Mouse (Mus musculus): ENCODE results near the gene Phf20. TPM values are rescaled to one million over a fixed set of nuclear protein-coding genes. Genes with fewer than 3 reads are reported as not detected.
"Not testable (repeated sequence)": the region's sequence is repeated elsewhere in the genome, so short reads cannot be mapped to it uniquely, and the experiment has no call there.

The Phf20 gene
- total RNA-seq, 2 experiments from 2014 or later: 76.5 to 77.4 TPM

DNA sequence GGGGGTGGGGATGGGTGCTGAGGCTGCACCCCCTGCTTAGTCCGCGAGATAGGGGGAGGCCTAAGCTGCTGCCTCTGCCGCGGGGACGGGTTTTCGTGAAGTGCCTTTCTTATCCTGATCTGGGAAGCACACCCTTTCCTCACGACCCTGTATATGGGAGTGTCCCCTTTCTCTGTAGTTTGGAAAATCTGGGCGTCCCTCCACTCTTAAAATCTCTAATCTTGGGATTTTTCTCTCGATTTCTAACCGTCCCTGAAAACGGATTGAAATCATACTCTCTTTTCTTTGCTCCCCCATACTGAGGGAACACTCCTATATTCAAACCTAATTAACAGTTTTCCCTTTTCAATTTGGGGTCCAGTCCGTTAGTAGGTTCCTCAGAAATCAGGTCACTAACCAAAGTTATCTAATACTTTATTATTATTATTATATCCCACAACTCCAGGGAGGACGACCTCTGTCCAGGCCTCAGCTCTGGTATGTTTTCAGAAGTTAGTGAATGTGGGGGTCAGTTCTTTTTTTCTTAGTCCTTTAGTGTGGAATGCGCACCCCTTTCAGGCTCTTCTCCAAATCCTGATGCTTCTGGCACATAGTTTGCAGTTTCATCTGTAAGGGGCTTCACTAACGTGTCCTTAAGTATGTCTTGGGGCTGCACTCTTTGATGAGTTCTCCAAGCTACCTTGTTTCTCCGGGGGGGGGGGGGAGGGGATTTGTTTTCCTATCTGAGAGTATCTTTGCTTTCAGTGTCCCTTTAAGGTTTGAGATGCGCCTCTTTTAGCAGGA, 1.1 kb downstream of the Phf20 start:
- no peak for DNase-seq (ENCODE audit: low spot score in 2 of 2)

DNA sequence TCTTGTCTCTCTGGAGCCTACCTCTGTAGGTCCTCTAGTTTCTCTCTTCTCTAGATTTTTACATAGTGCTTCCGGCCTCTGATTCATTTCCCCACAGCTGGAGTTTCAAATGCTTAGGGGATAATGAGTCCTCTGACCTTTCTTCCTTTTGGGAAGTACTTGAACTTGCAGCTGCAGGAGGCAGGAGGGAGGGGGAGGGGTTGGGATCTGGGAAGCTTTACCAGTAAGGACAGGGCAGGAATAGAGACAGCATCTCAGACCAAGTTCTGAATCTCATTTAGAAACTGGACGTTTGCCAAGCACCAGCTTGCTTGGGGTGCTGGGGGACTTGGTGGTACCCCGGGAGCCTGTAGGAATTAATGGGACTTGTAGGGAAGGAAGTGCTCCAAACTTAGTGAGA, 3.7 kb downstream of the Phf20 start:
- no peak for DNase-seq (ENCODE audit: low spot score in 2 of 2)

DNA sequence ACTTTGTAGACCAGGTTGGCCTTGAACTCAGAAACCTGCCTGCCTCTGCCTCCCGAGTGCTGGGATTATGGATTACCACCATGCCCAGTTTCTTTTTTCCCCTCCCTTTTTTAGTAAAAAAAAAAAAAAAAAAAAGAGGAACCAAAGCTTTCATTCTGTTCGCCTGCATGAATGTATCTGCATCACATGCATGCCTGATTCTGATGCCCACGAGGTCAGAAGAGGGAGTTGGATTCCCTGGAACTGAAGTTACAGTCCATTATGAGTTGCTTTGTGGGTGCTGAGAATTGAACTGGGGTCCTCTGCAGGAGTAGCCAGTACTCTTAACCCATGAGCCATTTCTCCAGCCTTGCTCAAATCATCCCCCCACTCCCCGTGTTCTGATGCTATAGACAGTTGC, 5.2 kb downstream of the Phf20 start:
- DNase-seq (ENCODE audit: low spot score in 2 of 2): no peak

DNA sequence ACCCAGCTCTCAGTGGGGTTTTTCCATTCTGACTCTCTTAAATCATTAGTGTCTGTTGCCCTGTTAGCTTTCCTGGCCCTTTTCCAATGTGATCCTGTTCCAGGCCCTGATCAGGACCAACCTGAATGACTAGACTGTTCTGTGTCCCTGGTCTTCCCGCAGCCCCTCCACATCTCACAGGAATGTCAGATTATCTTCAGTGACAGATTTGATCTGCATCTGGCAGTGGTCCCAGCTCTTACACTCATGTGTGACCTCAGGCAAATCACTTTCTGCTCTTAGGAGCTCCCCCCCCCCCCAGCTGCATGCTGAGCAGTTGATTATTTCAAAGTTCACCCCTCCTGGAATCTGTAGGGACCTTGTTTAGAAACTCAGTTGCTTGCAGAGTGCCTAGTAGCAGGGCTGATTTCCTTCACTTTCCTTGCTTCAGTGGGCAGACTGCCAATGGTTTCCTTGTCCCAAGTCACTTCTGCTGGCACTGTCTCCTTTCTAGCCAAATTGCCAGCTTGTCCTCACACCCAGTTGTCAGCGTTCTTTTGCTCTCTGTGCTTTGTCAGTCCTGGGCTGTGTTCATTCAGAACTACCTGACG, 6.7 kb downstream of the Phf20 start:
- DNase-seq (ENCODE audit: low spot score in 2 of 2): peak; percentile 45 to 76

DNA sequence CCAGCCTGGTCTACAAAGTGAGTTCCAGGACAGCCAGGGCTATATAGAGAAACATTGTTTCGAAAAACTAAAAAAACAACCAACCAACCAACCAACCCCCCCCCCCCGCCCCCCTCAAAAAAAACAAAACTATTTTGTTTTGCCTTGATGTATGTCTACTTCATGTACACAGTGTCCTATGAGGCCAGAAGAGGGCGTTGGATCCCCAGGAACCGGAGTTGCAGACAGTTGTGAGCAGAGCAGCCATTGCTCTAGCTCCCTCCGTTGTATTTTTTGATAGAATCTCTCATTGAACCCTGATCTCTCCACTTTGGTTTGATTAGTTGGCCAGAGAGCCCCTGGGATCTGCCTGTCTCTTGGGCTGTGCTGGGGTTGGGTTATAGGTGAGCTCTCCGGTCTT, 7.7 kb downstream of the Phf20 start:
- DNase-seq (ENCODE audit: low spot score in 2 of 2): no peak

DNA sequence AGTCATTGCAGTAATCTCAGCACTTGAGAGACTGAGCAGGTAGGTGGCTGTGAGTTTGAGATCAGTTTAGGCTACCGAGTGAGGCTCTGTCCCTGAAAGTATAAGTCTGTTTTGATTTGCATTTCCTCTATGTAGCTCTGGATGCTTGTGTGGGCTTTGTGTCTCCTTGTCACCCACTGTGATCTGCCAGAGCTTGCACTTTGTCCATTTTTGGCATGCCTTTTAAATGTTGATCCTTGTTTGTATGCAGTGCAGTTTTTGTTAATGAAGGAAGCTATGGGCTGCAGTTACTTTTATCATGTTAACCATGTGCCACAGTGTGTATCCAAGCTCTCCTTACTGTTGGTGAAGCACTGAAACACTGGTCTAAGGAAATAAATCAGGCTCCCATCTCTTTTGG, 21.5 kb downstream of the Phf20 start:
- no peak for DNase-seq (ENCODE audit: low spot score in 2 of 2)

DNA sequence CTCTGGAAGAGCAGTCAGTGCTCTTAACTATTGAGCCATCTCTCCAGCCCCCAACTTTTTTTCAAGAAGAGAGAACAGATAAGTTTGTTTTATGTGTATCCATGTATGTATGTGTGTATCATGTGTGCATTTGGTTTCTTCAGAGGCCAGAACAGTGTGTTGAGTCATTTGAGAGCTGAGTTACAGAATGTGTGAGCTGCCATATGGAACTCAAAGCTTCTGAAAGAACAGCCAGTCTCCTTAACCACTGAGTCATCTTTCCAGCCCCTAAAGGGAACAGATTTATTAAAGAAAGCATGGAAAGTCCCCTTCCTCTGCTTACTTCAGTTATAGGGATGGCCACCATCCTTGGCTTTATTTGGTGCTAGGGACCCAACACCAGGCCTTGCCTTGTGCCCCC, 25.8 kb downstream of the Phf20 start:
- DNase-seq (ENCODE audit: low spot score in 2 of 2): no peak

DNA sequence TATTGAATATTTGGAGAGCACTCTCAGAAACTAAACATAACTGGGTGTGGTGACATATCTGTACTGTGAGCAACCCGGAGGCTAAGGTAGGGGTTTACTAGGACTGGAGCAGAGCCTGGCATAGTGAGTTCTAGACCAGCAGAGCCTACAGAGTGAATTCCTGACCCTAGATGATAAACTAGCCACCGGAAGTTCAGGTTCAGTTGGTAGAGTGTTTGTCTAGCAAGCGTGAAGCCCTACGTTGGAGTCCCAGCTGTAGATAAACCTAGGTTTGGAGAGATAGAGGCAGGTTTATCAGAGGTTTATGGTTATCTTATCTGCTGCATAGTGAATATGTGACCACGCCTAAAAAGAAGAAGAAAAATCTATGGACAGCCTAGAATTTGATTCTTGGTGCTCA, 27.8 kb downstream of the Phf20 start:
- no peak for DNase-seq (ENCODE audit: low spot score in 2 of 2)

DNA sequence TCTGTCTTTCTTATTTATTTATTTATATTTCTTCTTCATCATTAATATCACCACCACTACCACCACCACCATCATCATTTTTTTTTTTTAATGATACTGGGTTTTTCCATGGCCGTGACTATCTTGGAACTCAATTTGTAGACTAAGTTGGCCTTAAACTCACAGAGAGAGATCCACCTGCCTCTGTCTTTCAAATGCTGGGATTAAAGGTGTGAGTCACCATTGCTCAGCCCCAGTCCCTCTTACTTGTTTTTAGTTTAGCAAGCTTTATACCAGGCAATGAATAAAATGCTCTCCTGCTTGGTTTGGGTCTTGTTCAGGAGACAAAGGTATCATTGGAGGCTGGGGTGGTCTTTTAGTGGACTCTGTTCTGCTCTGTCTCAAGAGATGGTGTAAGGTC, 31.4 kb downstream of the Phf20 start:
- DNase-seq (ENCODE audit: low spot score in 2 of 2): no peak

DNA sequence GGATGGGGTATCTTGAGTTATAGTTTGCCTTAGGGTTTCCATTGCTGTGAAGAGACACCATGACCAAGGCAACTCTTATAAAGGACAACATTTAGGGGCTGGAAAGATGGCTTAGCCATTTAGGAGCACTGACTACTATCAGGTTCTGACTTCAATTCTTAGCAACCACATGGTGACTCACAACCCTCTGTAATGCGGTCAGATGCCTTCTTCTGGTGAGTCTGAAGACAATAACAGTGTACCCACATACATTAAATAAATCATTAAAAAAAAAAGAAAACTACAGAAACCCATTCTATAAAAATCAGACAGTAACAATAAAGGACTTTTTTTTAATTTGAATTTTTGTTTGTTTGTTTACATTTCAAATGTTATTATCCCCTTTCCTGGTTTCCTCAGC, 32.9 kb downstream of the Phf20 start:
- DNase-seq (ENCODE audit: low spot score in 2 of 2): no peak

DNA sequence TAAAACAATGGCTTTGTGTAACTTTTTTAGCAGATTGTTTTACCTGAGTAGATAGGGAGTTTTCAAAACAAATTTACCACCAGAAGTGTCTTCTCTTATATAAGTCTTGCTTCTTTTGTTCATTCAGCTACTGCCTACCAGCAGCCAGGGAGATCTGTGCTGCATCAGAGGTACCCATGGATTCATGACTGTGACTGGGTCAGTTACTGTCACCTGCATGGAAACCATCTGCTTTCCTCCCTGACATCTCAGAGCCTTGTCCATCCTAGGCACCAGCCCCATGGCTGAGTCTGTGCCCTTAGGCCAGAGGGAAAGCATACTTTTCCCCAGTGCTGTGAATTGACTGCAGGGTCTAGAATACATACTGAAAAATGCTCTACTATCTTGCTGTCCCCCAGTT, 35.1 kb downstream of the Phf20 start:
- no peak for DNase-seq (ENCODE audit: low spot score in 2 of 2)

DNA sequence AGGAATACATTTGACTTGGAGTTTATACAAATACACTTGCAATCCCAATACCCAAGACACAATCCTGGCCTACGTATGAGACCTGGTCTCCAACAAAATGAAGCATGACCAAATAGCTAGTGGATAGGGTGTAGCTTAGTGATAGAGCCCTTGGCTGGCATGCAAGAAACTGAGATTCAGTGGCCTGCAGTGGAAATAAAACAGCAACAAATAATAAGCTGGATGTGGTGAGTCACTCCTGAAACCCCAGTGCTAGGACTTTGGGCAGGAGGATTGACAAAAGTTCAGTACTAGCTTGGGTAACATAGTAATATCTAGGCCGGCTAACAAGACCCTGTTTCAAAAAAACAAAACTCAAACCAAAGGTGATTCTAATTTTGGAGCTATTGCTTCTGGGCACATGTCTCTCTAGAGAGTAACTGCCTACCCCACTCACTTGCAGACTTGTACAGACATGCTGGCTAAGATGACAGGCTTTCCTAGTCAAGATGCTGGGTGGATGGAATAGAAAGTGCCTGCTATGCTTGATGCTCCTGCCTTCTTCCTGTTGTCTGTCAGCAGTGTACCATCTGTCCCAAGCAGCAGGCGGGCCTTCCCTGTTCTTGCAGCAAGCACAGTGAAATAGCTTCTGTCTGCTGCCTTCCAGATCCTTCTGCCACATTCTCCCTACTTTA, 37.1 kb downstream of the Phf20 start:
- DNase-seq (ENCODE audit: low spot score in 2 of 2): peak; percentile 64 to 88

DNA sequence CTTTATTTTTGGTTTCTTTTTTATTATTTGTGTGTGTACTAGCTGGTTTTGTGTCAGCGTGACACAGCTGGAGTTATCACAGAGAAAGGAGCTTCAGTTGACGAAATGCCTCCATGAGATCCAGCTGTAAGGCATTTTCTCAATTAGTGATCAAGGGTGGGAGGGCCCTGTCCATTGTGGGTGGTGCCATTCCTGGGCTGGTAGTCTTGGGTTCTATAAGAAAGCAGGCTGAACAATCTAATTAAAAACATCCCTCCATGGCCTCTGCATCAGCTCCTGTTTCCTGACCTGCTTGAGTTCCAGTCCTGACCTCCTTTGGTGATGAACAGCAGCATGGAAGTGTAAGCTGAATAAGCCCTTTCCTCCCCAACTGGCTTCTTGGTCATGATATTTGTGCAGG, 37.8 kb downstream of the Phf20 start:
- DNase-seq (ENCODE audit: low spot score in 2 of 2): not testable (repeated sequence)

DNA sequence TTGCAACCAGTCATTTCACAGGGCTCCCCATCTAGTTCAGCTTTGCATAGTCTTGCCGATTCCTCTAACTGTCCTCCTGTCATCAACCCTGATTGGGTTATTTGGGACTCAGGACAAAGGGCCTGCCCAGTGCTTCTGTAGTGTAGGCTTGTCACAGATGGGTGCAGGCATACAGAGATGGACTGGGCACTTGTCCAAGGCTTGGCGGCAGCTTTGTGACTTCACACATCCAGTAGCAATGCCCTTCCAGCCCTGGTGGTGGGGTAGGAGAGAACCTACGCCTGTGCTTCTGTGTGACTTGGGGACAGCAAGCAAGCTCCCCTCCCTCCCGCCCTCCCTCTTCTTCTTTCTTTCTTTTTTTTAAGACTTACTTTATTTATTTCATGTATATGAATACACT, 39.6 kb downstream of the Phf20 start:
- peak; percentile 41 to 50 for DNase-seq (ENCODE audit: low spot score in 2 of 2)

DNA sequence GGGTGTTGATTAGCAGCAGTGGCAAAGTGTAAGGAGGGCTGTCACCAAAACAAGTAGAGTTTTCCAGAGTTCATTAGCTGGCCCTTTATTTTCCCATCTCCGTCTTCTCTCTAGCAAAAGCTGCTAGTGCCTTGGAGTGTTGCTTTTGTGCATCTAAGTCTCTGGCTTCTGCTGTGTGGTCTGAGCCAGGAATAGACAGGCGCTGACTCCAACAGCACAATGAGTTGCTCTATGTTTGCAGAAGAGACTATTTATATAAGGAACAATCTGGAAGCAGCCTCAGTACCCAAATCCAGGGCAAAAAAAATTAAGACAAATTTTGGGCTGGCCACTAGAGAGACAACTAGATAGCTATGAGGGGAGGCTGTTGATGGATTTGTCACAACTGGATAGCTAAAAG, 45.4 kb downstream of the Phf20 start:
- peak in 1 of 2 experiments; percentile 41 for DNase-seq (ENCODE audit: low spot score in 2 of 2)

DNA sequence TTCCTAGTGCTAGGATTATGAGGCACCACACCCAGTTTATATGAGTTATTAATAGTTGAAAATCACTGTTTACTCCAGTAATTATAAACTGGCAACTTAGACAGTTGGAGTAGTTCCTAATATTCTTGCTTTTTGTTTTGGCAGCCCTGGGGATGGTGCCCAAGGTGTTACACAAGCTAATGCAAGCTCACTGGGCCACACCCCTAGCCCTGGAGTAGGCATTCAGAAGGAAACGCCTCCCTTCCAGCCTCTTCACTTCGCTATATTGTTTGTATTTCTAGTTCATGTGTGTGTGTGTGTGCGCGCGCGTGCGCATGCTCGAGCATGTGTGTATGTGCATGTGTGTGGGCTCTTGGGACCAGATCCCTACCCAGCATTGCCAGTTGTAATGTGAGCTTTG, 46.7 kb downstream of the Phf20 start:
- DNase-seq (ENCODE audit: low spot score in 2 of 2): no peak

DNA sequence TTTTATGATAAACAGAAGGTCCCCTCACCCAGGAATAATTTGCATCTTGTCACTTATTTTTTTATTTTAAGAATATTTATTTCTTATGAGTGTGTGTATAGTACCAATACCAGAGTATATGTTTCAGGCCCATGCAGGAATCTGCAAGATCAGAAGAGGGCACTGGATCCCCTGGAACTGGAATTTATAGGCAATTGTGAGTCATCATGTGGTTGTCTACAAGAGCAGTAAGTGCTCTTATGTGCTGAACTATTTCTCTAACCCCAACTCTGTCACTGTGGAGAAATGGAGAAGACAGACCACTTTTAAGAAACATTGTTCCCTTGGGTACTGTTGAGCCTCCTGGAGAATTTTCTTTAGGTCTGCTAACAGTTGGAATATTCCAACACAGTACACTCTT, 51.3 kb downstream of the Phf20 start:
- DNase-seq (ENCODE audit: low spot score in 2 of 2): no peak

DNA sequence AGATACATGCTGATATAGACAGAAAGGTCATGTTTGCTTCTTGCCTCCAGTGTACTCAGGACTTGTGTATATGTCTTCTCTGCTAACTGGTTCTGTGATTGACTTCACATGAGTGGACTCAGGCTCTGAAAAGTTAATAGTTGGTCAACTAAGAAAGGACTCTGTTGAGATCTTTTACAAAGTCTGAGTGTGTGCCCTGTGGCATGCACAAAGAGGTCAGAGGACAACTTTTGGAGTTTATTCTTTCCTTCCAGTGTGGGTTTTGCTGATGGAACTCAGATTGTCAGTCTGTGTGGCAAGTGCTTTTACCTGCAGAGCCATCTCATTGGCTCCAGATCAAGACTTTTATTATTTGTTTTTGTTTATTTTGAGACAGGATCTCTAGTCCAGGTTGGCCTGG, 54.5 kb downstream of the Phf20 start:
- DNase-seq (ENCODE audit: low spot score in 2 of 2): no peak

DNA sequence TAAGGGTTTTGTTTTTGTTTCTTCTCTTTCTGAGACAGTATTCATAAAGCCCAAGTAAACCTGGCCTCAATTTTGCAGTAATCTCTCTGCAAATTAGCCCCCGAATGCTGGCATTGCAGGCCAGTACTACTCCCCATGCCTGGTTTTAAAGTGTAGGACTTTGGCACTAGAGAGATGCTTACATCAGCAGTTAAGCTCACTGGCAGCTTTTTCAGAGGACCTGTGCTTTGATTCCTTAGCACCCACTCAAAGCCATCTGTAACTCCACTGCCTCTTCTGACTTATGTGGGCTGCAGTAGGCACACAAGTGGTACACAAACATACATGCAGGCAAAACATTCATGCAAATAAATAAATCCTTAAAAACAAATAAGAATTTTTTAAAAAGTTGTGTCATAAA, 55.0 kb downstream of the Phf20 start:
- no peak for DNase-seq (ENCODE audit: low spot score in 2 of 2)

DNA sequence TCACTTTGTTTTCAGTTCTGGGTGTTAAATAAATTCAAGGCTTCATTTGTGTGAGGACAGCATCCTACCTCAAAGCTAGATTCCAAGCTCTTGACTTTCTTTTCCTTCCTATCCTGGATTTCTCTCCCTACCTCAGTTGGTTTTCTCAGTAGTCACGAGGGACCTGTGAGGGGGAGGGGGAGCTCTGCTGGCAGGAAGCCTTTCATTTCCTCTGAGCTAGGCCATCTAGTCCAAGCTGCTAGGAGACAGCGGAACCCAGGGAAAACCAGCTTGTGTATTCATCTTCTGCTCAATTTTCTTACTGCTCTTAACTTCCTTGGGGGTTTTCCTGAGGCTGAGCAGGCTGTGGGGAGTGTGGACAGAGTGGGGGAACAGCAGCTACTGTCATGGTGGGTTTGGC, 60.8 kb downstream of the Phf20 start:
- peak; percentile 57 to 73 for DNase-seq (ENCODE audit: low spot score in 2 of 2)

DNA sequence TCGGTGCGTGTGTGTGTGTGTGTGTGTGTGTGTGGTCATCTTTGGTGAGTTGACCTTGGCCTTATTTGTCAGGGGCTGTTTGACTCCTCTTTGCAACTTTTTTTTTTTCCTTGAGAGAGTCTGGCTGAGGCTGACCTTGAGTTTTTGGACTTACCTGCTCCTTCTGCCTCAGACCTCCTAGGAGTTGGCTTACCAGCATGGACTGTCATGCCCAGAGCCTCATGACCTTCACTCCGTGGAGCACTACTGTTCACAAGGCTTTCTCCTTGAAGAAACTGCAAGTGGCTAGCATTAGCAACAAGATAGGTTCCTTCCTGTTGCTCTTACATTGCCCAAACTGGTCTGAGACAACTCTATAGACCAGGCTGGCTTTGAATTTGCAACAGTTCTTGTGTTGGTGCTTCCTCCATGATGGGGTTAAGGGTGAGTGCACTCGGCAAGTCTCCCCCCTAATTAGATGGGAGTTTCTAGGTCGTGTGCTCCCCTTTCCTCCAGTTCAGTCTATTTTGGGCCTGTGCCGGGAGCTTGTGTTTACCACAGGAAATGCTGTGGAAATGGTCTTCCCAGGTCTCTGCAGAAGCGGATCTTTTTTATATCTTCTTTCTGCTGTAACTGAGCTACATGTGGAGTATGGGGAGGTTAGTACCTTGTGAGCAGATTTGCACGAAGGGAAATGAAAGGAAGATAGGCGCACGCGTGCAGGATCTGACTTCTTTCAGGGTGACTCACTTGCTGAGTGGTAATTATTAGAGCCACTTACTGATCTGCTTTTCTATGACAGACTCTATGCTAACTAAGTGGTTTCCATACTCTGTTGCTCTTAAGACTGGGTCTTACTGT, 61.9 kb downstream of the Phf20 start:
- no peak for DNase-seq (ENCODE audit: low spot score in 2 of 2)

DNA sequence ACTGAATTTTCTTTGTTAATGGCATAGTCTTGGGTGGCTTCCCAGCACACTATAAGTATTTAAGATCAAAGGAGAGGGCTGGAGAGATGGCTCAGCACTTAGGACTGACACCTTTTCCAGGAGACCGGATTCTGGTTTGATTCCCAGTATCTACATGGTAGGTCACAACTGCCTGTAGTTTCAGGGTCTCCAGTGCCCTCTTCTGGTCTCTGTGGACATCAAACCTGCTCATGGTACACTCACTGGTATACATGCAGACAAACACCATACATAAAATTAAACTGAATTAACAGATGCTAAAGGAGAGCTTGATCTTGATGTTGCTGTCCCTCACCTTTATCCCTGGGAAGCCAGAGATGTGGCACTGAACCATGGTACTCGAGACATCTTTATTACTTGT, 64.7 kb downstream of the Phf20 start:
- DNase-seq (ENCODE audit: low spot score in 2 of 2): no peak

All from layer of hippocampus, postnatal 14 days (tissue).